Mouse (Mus musculus) MEL (cell line): ENCODE results near the gene Nudt17.

Source experiments
- CTCF ChIP-seq, 3 experiments: IDR thresholded peaks in 2 of 3; conservative IDR thresholded peaks in 1 of 3; 2 replicates each; pipeline ENCODE4 v1.5.1; 2011 to 2012; ENCODE audit warnings: low read length in 3 of 3, low read depth in 2 of 3, mild to moderate bottlenecking in 2 of 3, improper control_type of control experiment in 1 of 3, inconsistent platforms in 1 of 3, mixed read lengths in 1 of 3, moderate library complexity in 1 of 3; ENCODE audit not compliant: control insufficient read depth in 1 of 3, insufficient read depth in 1 of 3, poor library complexity in 1 of 3, severe bottlenecking in 1 of 3
- EP300 ChIP-seq, 2 experiments: IDR thresholded peaks; 2 replicates each; pipeline ENCODE4 v1.6.1; 2011; ENCODE audit warnings: improper control_type of control experiment in 2 of 2, low read length in 2 of 2, low read depth in 1 of 2, mild to moderate bottlenecking in 1 of 2
- ETS1 ChIP-seq: IDR thresholded peaks from 2 replicates; pipeline ENCODE4 v1.6.1; 2012; ENCODE audit warnings: low read depth, mild to moderate bottlenecking, inconsistent platforms, low read length, improper control_type of control experiment, moderate library complexity
- GATA1 ChIP-seq: IDR thresholded peaks from 2 replicates; pipeline ENCODE4 v1.6.1; 2011; ENCODE audit warnings: low read depth, low read length, improper control_type of control experiment
- MEF2A ChIP-seq: IDR thresholded peaks from 2 replicates; pipeline ENCODE4 v1.6.1; 2014; ENCODE audit warnings: low read depth, mild to moderate bottlenecking, inconsistent platforms, low read length, improper control_type of control experiment; ENCODE audit not compliant: poor library complexity, insufficient replicate concordance, severe bottlenecking; ENCODE audit errors: extremely low read depth
- POLR2A ChIP-seq, 2 experiments: IDR thresholded peaks; 2 replicates each; pipeline ENCODE4 v1.6.1; 2011 to 2012; ENCODE audit warnings: low read length in 2 of 2, mild to moderate bottlenecking in 2 of 2, control low read depth in 1 of 2, improper control_type of control experiment in 1 of 2, low read depth in 1 of 2, moderate library complexity in 1 of 2; ENCODE audit not compliant: control insufficient read depth in 1 of 2, insufficient read depth in 1 of 2, poor library complexity in 1 of 2
- POLR2AphosphoS2 ChIP-seq: IDR thresholded peaks from 2 replicates; pipeline ENCODE4 v1.6.1; 2011; ENCODE audit warnings: low read length, improper control_type of control experiment
- POLR2AphosphoS5 ChIP-seq: IDR thresholded peaks from 2 replicates; pipeline ENCODE4 v1.6.1; 2012; ENCODE audit warnings: low read depth, borderline replicate concordance, mild to moderate bottlenecking, inconsistent platforms, low read length, moderate library complexity, mixed read lengths
- TCF12 ChIP-seq: IDR thresholded peaks from 2 replicates; pipeline ENCODE4 v1.6.1; 2014; ENCODE audit warnings: low read depth, mild to moderate bottlenecking, inconsistent platforms, low read length, improper control_type of control experiment, moderate library complexity
- UBTF ChIP-seq: IDR thresholded peaks from 2 replicates; pipeline ENCODE4 v1.6.1; 2012; ENCODE audit warnings: low read depth, mild to moderate bottlenecking, inconsistent platforms, low read length, improper control_type of control experiment, moderate library complexity, borderline replicate concordance; ENCODE audit not compliant: insufficient read depth
- USF2 ChIP-seq, 2 experiments: IDR thresholded peaks; 2 replicates each; pipeline ENCODE4 v1.6.1; 2011 to 2012; ENCODE audit warnings: improper control_type of control experiment in 2 of 2, low read length in 2 of 2, borderline replicate concordance in 1 of 2, inconsistent platforms in 1 of 2, low read depth in 1 of 2, mild to moderate bottlenecking in 1 of 2; ENCODE audit not compliant: insufficient read depth in 1 of 2
- ZMIZ1 ChIP-seq: IDR thresholded peaks from 2 replicates; pipeline ENCODE4 v1.6.1; 2012; ENCODE audit warnings: low read depth, mild to moderate bottlenecking, inconsistent platforms, low read length, improper control_type of control experiment, moderate library complexity

DNA sequence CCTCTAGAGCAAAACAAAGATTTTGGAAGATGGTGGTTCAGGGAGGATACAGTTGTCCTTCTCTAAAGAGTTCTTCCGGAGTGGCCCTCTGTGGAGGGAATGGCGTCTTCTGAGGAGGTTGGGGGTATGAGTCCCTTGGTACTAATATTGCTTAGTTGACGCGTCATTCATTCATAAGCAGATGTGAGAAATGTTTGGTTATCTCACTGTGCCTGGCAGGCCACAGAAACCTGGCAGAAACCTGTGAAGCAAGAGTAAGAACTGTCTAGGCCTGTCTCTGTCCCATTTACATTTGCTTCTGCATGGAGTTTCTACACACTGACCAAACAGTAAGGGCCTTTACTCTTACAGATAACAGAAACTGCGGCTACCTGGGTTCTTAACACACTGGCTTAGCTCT lies 36.8 kb downstream of the Nudt17 start:
- TF ChIP-seq EP300 (IDR thresholded peaks at IDR 0.05; ENCODE audit: low read depth in 1 of 2, low read length in 2 of 2) (no peak), UBTF (no peak), CTCF (IDR thresholded peaks at IDR 0.05 in 2 of 3, conservative IDR thresholded peaks at IDR 0.05 in 1 of 3; ENCODE audit: control insufficient read depth in 1 of 3, insufficient read depth in 1 of 3, low read depth in 2 of 3, low read length in 3 of 3, poor library complexity in 1 of 3, severe bottlenecking in 1 of 3) (no peak), USF2 (IDR thresholded peaks at IDR 0.05; ENCODE audit: borderline replicate concordance in 1 of 2, insufficient read depth in 1 of 2, low read depth in 1 of 2, low read length in 2 of 2) (no peak), TCF12 (no peak), POLR2AphosphoS5 (no peak), POLR2A (IDR thresholded peaks at IDR 0.05; ENCODE audit: control insufficient read depth in 1 of 2, insufficient read depth in 1 of 2, low read depth in 1 of 2, low read length in 2 of 2, poor library complexity in 1 of 2) (no peak), GATA1 (no peak), MEF2A (no peak), ZMIZ1 (no peak), ETS1 (no peak), POLR2AphosphoS2 (no peak)
